Mouse (Mus musculus) urinary bladder, postnatal 10 days (tissue): ENCODE measurements around the gene Blcap.

ENCODE experiments used
- DNase-seq: peaks from one replicate; pipeline ENCODE4 v3.0.0; 2022; ENCODE audit warnings: low spot score

Blcap gene

GRCm38 (mm10) chr2:157559440-157559839, 11.6 kb downstream of the Blcap start:
- no peak for DNase-seq

GRCm38 (mm10) chr2:157558520-157558919, 12.6 kb downstream of the Blcap start:
- no peak for DNase-seq

GRCm38 (mm10) chr2:157558051-157558450, 13.0 kb downstream of the Blcap start:
- DNase-seq = no peak

GRCm38 (mm10) chr2:157556074-157556698, 14.9 kb downstream of the Blcap start:
- DNase-seq = no peak

GRCm38 (mm10) chr2:157552158-157552886, 18.8 kb downstream of the Blcap start:
- DNase-seq = no peak

GRCm38 (mm10) chr2:157550292-157550691, 20.8 kb downstream of the Blcap start:
- DNase-seq = no peak

GRCm38 (mm10) chr2:157546686-157547085, 24.4 kb downstream of the Blcap start:
- no peak for DNase-seq

- DNase-seq = no peak
Observed at GRCm38 (mm10) chr2:157544333-157544888, 26.7 kb downstream of the Blcap start.

GRCm38 (mm10) chr2:157542415-157542814, 28.7 kb downstream of the Blcap start:
- no peak for DNase-seq

- DNase-seq = no peak
Observed at GRCm38 (mm10) chr2:157541631-157542030, 29.4 kb downstream of the Blcap start.

GRCm38 (mm10) chr2:157540953-157541569, 30.0 kb downstream of the Blcap start:
- no peak for DNase-seq

- DNase-seq = no peak
Observed at GRCm38 (mm10) chr2:157540073-157540952, 30.8 kb downstream of the Blcap start.

- DNase-seq = no peak
Observed at GRCm38 (mm10) chr2:157537118-157537517, 34.0 kb downstream of the Blcap start.

- DNase-seq = no peak
Observed at GRCm38 (mm10) chr2:157536476-157537081, 34.5 kb downstream of the Blcap start.

- DNase-seq = no peak
Observed at GRCm38 (mm10) chr2:157534163-157534562, 36.9 kb downstream of the Blcap start.

GRCm38 (mm10) chr2:157531681-157532426, 39.2 kb downstream of the Blcap start:
- DNase-seq = no peak

GRCm38 (mm10) chr2:157530056-157530955, 40.8 kb downstream of the Blcap start:
- DNase-seq = no peak

- DNase-seq = no peak
Observed at GRCm38 (mm10) chr2:157522556-157522955, 48.5 kb downstream of the Blcap start.

- no peak for DNase-seq
Observed at GRCm38 (mm10) chr2:157520496-157520895, 50.6 kb downstream of the Blcap start.

GRCm38 (mm10) chr2:157519452-157519851, 51.6 kb downstream of the Blcap start:
- DNase-seq = no peak
